Mouse (Mus musculus) erythroblast, embryonic 14.5 days (primary cell): ENCODE measurements at regions not wholly inside any gene's neighbourhood (a gene's known extent, or its start where the extent isn't known, plus 50 kb on each side); places are given as distances from the start of the nearest gene placed in this dataset.

Experiments
- H3K27me3 ChIP-seq: 2 replicates; pipeline ENCODE4 v1.6.1; 2012; ENCODE audit warnings: inconsistent platforms; ENCODE audit not compliant: control insufficient read depth
- H3K36me3 ChIP-seq: 2 replicates; pipeline ENCODE4 v1.6.1; 2012; ENCODE audit warnings: mild to moderate bottlenecking, inconsistent platforms; ENCODE audit not compliant: control insufficient read depth
- H3K4me1 ChIP-seq: 2 replicates; pipeline ENCODE4 v1.6.1; 2012; ENCODE audit warnings: inconsistent platforms; ENCODE audit not compliant: control insufficient read depth
- H3K4me3 ChIP-seq: replicated peaks from 2 replicates; pipeline ENCODE3; 2012; ENCODE audit warnings: moderate library complexity, mild to moderate bottlenecking, inconsistent platforms
- H3K9me3 ChIP-seq: 2 replicates; pipeline ENCODE4 v1.6.1; 2012; ENCODE audit warnings: low read length, inconsistent platforms, mixed read lengths; ENCODE audit not compliant: control insufficient read depth
- GATA1 ChIP-seq: IDR thresholded peaks from 2 replicates; pipeline ENCODE4 v1.6.1; 2012; ENCODE audit warnings: low read length, inconsistent platforms, mixed read lengths
- TAL1 ChIP-seq: IDR thresholded peaks from 3 replicates; pipeline ENCODE4 v1.6.1; 2012; ENCODE audit warnings: low read length, inconsistent platforms, mixed read lengths

- peaks cover 73% of the 10 kb centered on the region for H3K9me3 ChIP-seq
- TF ChIP-seq GATA1 (no peak), TAL1 (no peak)
- no peak overlapping the region for H3K4me3 ChIP-seq
Observed at GRCm38 (mm10) chr5:116964171-116964570, 151.7 kb downstream of the Suds3 start.

GRCm38 (mm10) chr5:116963106-116963505, 152.8 kb downstream of the Suds3 start:
- Histone ChIP-seq H3K36me3 (no peaks in the 10 kb centered on the region), H3K4me1 (no peaks in the 10 kb centered on the region), H3K27me3 (no peaks in the 10 kb centered on the region), H3K4me3 (no peak overlapping the region), H3K9me3 (peaks cover 79% of the 10 kb centered on the region)
- TF ChIP-seq GATA1 (no peak), TAL1 (no peak)

More at GRCm38 (mm10) chr5:116964171-116964570, 151.7 kb downstream of the Suds3 start:
- Histone ChIP-seq H3K36me3 (no peaks in the 10 kb centered on the region), H3K4me1 (no peaks in the 10 kb centered on the region), H3K27me3 (no peaks in the 10 kb centered on the region)

- Histone ChIP-seq H3K4me3 (no peak overlapping the region), H3K27me3 (no peaks in the 10 kb centered on the region), H3K9me3 (peaks cover 77% of the 10 kb centered on the region), H3K36me3 (no peaks in the 10 kb centered on the region), H3K4me1 (no peaks in the 10 kb centered on the region)
- TF ChIP-seq TAL1 (no peak), GATA1 (no peak)
Observed at GRCm38 (mm10) chr5:116960041-116960440, 155.9 kb downstream of the Suds3 start.

- Histone ChIP-seq H3K4me1 (no peaks in the 10 kb centered on the region), H3K27me3 (no peaks in the 10 kb centered on the region), H3K36me3 (no peaks in the 10 kb centered on the region), H3K9me3 (peaks cover 83% of the 10 kb centered on the region), H3K4me3 (no peak overlapping the region)
- TF ChIP-seq TAL1 = no peak
- TF ChIP-seq GATA1 = no peak
Observed at GRCm38 (mm10) chr5:116958141-116958540, 157.8 kb downstream of the Suds3 start.

GRCm38 (mm10) chr5:116956572-116956971, 159.3 kb downstream of the Suds3 start:
- no peaks in the 10 kb centered on the region for H3K4me1 ChIP-seq
- no peak overlapping the region for H3K4me3 ChIP-seq
- TF ChIP-seq GATA1 (no peak), TAL1 (no peak)
- peaks cover 68% of the 10 kb centered on the region for H3K9me3 ChIP-seq
- no peaks in the 10 kb centered on the region for H3K36me3 ChIP-seq
- H3K27me3 ChIP-seq = no peaks in the 10 kb centered on the region

- Histone ChIP-seq H3K4me1 (no peaks in the 10 kb centered on the region), H3K36me3 (no peaks in the 10 kb centered on the region), H3K4me3 (no peak overlapping the region), H3K27me3 (no peaks in the 10 kb centered on the region), H3K9me3 (peaks cover 44% of the 10 kb centered on the region)
- no peak for TF ChIP-seq GATA1
- no peak for TF ChIP-seq TAL1
Observed at GRCm38 (mm10) chr5:116950280-116950881, 165.5 kb downstream of the Suds3 start.

GRCm38 (mm10) chr5:116934585-116934984, 181.3 kb downstream of the Suds3 start:
- Histone ChIP-seq H3K27me3 (no peaks in the 10 kb centered on the region; the same call in 1 of the 2 replicates), H3K4me3 (no peak overlapping the region), H3K4me1 (no peaks in the 10 kb centered on the region), H3K36me3 (no peaks in the 10 kb centered on the region), H3K9me3 (peaks cover 65% of the 10 kb centered on the region)
- TF ChIP-seq GATA1 (no peak), TAL1 (no peak)

- H3K4me1 ChIP-seq = no peaks in the 10 kb centered on the region
- H3K27me3 ChIP-seq = no peaks in the 10 kb centered on the region; the same call in 1 of the 2 replicates
- no peak for TF ChIP-seq TAL1
- TF ChIP-seq GATA1 = no peak
- H3K36me3 ChIP-seq = no peaks in the 10 kb centered on the region
- peaks cover 69% of the 10 kb centered on the region for H3K9me3 ChIP-seq
- H3K4me3 ChIP-seq = no peak overlapping the region
Observed at GRCm38 (mm10) chr5:116934151-116934550, 181.8 kb downstream of the Suds3 start.

GRCm38 (mm10) chr5:116933105-116933504, 182.8 kb downstream of the Suds3 start:
- Histone ChIP-seq H3K36me3 (no peaks in the 10 kb centered on the region), H3K4me1 (no peaks in the 10 kb centered on the region), H3K4me3 (no peak overlapping the region), H3K9me3 (peaks cover 68% of the 10 kb centered on the region), H3K27me3 (no peaks in the 10 kb centered on the region; the same call in 1 of the 2 replicates)
- TF ChIP-seq GATA1 (no peak), TAL1 (no peak)

- H3K4me1 ChIP-seq = no peaks in the 10 kb centered on the region
- no peaks in the 10 kb centered on the region for H3K27me3 ChIP-seq
- TF ChIP-seq TAL1 = no peak
- no peak for TF ChIP-seq GATA1
- peaks cover 50% of the 10 kb centered on the region for H3K9me3 ChIP-seq
- no peak overlapping the region for H3K4me3 ChIP-seq
- no peaks in the 10 kb centered on the region for H3K36me3 ChIP-seq
Observed at GRCm38 (mm10) chr5:116923761-116924160, 192.2 kb downstream of the Suds3 start.
